ENCODE assay signal across 14 mouse cellular contexts in the genomic region with DNA sequence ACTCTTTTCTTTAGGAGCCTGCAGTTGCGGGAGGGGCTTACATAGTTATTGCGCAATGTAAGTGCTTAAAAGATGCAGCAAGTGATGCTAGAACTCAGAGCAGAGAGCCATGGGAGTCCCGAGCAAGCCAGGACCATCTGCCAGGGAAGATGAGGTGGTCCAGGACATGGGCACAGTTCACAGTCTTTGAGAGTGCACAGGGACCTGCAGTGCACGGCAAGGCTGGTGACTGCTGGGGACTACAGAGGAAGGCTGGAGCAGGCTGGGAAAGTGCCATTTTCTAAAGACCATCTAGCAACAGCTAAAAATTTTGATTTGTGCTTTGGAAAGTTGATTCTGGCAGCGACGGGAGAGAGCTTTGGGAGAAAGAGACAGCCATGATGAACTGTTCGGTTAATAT.
DNase-seq lines count a peak whose midpoint lies in the region; ATAC-seq and TF ChIP-seq lines count a peak whose summit lies in the region.
"Had no signal": no experiment of that assay in that cellular context is flagged by ENCODE, and none has a peak within 500 bp of the region (broad histone marks: within the 10 kb centered on the region; RNA-seq: fewer than 3 reads in every experiment).

No protein-coding gene starts in this region.

- H3K4me1 ChIP-seq in intestine, embryonic 14.5 days (replicated peaks; ENCODE audit: control insufficient read depth, insufficient read depth, low read length): peaks cover 28% of the 10 kb centered on the region
- no peaks in the 10 kb centered on the region for H3K4me1 ChIP-seq in intestine, postnatal 0 days (replicated peaks; ENCODE audit: control insufficient read depth, insufficient read depth, low read length)
- peaks cover 20% of the 10 kb centered on the region; the same call in 1 of the 2 replicates for H3K4me1 ChIP-seq in embryonic facial prominence, embryonic 12.5 days
- H3K4me1 ChIP-seq in limb, embryonic 10.5 days: peaks cover 43% of the 10 kb centered on the region

- no peaks in the 10 kb centered on the region for H3K36me3 ChIP-seq in intestine, embryonic 14.5 days (ENCODE audit: control insufficient read depth, insufficient read depth, low read length)
- no peaks in the 10 kb centered on the region for H3K36me3 ChIP-seq in intestine, postnatal 0 days (ENCODE audit: control insufficient read depth, insufficient read depth)
- no peaks in the 10 kb centered on the region for H3K36me3 ChIP-seq in embryonic facial prominence, embryonic 12.5 days
- no peaks in the 10 kb centered on the region for H3K36me3 ChIP-seq in limb, embryonic 10.5 days
- H3K36me3 ChIP-seq: forebrain, embryonic 15.5 days had no signal

- H3K4me3 ChIP-seq in intestine, embryonic 14.5 days (ENCODE audit: low read depth, low read length): no peak overlapping the region
- H3K4me3 ChIP-seq in intestine, postnatal 0 days (ENCODE audit: low read depth, low read length): no peak overlapping the region
- H3K4me3 ChIP-seq in embryonic facial prominence, embryonic 12.5 days: no peak overlapping the region
- no peak overlapping the region for H3K4me3 ChIP-seq in limb, embryonic 10.5 days
- H3K4me3 ChIP-seq: forebrain, embryonic 15.5 days; left cerebral cortex, adult 2 months had no signal

- H3K9me3 ChIP-seq in intestine, embryonic 14.5 days (ENCODE audit: control insufficient read depth, low read length): no peaks in the 10 kb centered on the region
- H3K9me3 ChIP-seq in intestine, postnatal 0 days (ENCODE audit: control insufficient read depth): no peaks in the 10 kb centered on the region
- H3K9me3 ChIP-seq in embryonic facial prominence, embryonic 12.5 days: no peaks in the 10 kb centered on the region
- H3K9me3 ChIP-seq in limb, embryonic 10.5 days (replicated peaks): no peaks in the 10 kb centered on the region
- H3K9me3 ChIP-seq: forebrain, embryonic 15.5 days had no signal

- TF ChIP-seq CTCF in intestine, postnatal 0 days (IDR thresholded peaks at IDR 0.05; ENCODE audit: low read depth): no peak

- peak overlapping the region; percentile 79 for H3K27ac ChIP-seq in intestine, embryonic 14.5 days (ENCODE audit: low read depth)
- H3K27ac ChIP-seq in intestine, postnatal 0 days (ENCODE audit: low read depth, low read length): no peak overlapping the region
- peak overlapping the region; percentile 84 for H3K27ac ChIP-seq in embryonic facial prominence, embryonic 12.5 days
- H3K27ac ChIP-seq in limb, embryonic 10.5 days: peak overlapping the region; percentile 81
- H3K27ac ChIP-seq: forebrain, embryonic 15.5 days; left cerebral cortex, adult 2 months had no signal

- no peaks in the 10 kb centered on the region for H3K27me3 ChIP-seq in intestine, embryonic 14.5 days (replicated peaks; ENCODE audit: control insufficient read depth, insufficient read depth, low read length)
- H3K27me3 ChIP-seq in intestine, postnatal 0 days (replicated peaks; ENCODE audit: control insufficient read depth, insufficient read depth, low read length): no peaks in the 10 kb centered on the region
- no peaks in the 10 kb centered on the region for H3K27me3 ChIP-seq in embryonic facial prominence, embryonic 12.5 days
- H3K27me3 ChIP-seq in limb, embryonic 10.5 days (ENCODE audit: low read depth, poor library complexity, severe bottlenecking): no peaks in the 10 kb centered on the region
- H3K27me3 ChIP-seq: forebrain, embryonic 15.5 days had no signal

- H3K9ac ChIP-seq in intestine, embryonic 14.5 days (ENCODE audit: low read length): no peak overlapping the region
- H3K9ac ChIP-seq in intestine, postnatal 0 days (ENCODE audit: low read depth, low read length): no peak overlapping the region
- H3K9ac ChIP-seq in embryonic facial prominence, embryonic 12.5 days: no peak overlapping the region
- H3K9ac ChIP-seq: forebrain, embryonic 15.5 days had no signal

- H3K4me2 ChIP-seq in intestine, embryonic 14.5 days (ENCODE audit: low read length): no peak overlapping the region
- H3K4me2 ChIP-seq in intestine, postnatal 0 days (replicated peaks; ENCODE audit: low read depth): no peak overlapping the region
- no peak overlapping the region for H3K4me2 ChIP-seq in embryonic facial prominence, embryonic 12.5 days (replicated peaks)
- H3K4me2 ChIP-seq: forebrain, embryonic 15.5 days; midbrain, embryonic 11.5 days had no signal

- 54% methylated on average over 7 of the region's 7 CpGs for WGBS in intestine, embryonic 14.5 days
- 68% methylated on average over 7 of the region's 7 CpGs for WGBS in intestine, postnatal 0 days
- 62% methylated on average over 7 of the region's 7 CpGs for WGBS in embryonic facial prominence, embryonic 12.5 days
- WGBS in limb, embryonic 10.5 days: 78% methylated on average over 7 of the region's 7 CpGs

- DNase-seq in intestine, embryonic 14.5 days (ENCODE audit: low spot score): no peak
- peak; percentile 57 for DNase-seq in NIH3T3 (ENCODE audit: low read depth)
- DNase-seq in limb, embryonic 10.5 days (ENCODE audit: low spot score): peak; percentile 46
- DNase-seq in layer of hippocampus, adult 11-12 months (ENCODE audit: low spot score): no peak
- no peak for DNase-seq in adrenal gland, adult 2 months
- DNase-seq in adrenal gland, postnatal 14 days: no peak
- DNase-seq: cerebellum, adult 9-10 months; heart, postnatal 10 days had no signal

- no peak for ATAC-seq in intestine, embryonic 14.5 days (replicated peaks; ENCODE audit: low FRiP score, low TSS enrichment, low read depth)
- ATAC-seq in intestine, postnatal 0 days: no peak
- ATAC-seq in embryonic facial prominence, embryonic 12.5 days (ENCODE audit: insufficient number of reproducible peaks, insufficient read depth, low FRiP score, low TSS enrichment): no peak
- ATAC-seq: forebrain, embryonic 15.5 days; inflammation-experienced regulatory T-cells, adult 6 months had no signal

Comparison
In these comparisons a context has a peak if more than half of its experiments do, and no peak if none do; other contexts are left out.
1. DNase-seq: peak in NIH3T3 (single experiment) and limb, embryonic 10.5 days (single experiment); none in intestine, embryonic 14.5 days (single experiment), layer of hippocampus, adult 11-12 months (single experiment), adrenal gland, adult 2 months (single experiment) and adrenal gland, postnatal 14 days (single experiment).